Mouse (Mus musculus) stomach, adult 2 months (tissue): ENCODE measurements around the gene Slit2. TPM values are rescaled to one million over a fixed set of nuclear protein-coding genes. Genes with fewer than 3 reads are reported as not detected.

ENCODE experiments used
- polyA plus RNA-seq: library from polyadenylated mRNA; depleted of rRNA; stranded (reverse); fragments of >200 nt; gene quantifications from 2 replicates; pipeline ENCODE4 v1.2.3, GENCODE M21; 2012; rRNA removed

The Slit2 gene
- polyA plus RNA-seq, result 0.71 and 1.3 TPM in 2 replicates

DNA sequence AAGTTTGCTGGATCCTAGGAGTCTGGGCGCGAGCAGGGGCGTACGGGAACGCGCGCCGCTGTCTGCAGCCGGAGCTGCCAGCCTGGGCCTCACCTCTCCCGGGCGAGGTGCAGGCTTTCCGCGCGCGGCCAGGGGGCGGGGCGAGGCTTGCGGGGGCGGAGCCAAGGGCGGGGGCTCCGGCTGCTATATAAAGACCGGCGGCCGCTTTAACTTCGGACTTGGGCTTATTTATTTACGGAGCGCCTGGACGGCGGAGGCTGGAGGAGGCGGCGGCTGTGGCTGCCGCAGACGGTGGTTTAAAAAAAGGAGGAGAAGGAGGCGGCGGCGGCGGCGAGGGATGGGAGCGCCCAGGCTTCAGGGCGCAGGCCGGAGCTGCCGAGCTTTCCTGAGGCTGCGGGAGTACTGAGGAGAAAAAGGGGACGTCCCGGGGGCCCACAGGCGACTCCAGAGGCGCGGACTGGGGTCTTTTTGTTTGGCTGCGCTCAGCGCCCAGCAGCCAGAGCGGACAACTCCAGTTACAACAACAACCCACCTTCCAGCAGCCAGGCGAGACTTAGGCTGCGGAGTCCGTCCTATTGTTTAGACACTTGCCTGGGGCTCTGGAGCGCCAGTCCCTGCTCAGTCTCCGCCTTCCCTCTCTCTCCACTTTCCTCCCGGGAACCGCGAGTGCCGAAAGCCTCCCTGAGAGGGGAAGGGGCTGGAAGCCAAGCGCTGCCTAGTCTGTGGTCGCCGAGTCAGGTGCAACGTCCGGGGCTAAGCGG is at the start of gene Slit2:
Gene Slit2, plus strand, starts transcription at position 198 of the 761 bp plus-strand sequence.

DNA sequence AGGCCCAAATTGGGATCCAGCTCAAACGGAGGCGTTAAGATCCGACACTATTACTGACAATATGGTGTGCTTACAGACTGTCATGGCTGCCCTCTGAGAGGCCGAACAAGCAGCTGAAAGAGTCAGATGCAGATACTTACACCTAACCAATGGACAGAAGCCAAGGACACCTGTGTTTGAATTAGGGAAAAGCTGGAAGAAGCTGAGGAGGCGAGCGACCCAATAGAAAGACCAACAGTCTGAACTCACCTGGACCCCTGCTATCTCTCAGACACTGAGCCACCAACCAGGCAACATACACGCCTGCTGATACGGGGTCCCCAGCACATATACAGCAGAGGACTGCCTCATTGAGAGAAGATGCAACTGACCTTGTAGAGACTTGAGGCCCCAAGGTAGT is 344.7 kb downstream of the Slit2 start, which contains the start of gene 5730480H06Rik:
Gene 5730480H06Rik, plus strand, starts transcription at position 301 of the 400 bp plus-strand sequence.

